Mouse (Mus musculus) heart, postnatal 0 days (tissue): ENCODE measurements around the gene Egfl7.
A peak's percentile ranks its signal among the peaks of the same experiment; 100 is the strongest.

Experiments
- CTCF ChIP-seq: IDR thresholded peaks from 2 replicates; pipeline ENCODE4 v1.5.1; 2016; ENCODE audit warnings: antibody characterized with exemption, control low read depth, low read depth
- EP300 ChIP-seq: IDR thresholded peaks from 2 replicates; pipeline ENCODE4 v1.6.1; 2016; ENCODE audit warnings: antibody characterized with exemption, low read depth

DNA sequence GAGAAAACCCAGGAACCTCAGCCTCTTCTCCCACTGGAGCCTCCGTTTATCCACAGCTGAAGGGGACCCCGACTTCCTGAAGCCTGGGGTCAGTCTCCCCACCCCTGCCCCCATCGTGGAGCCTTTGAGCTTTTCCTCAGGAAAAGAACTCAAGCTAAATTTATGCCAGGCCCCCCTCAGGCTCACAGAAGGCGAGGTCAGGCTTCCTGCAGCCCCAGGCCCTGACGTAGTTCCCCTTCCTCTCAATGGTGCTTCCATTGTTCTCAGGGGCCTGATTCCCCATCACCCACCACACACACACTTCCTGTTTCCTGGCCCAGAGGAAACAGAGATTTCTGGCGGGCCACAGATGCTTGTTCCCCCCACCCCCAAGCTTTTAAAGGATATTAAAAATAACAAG is 1.4 kb upstream of the Egfl7 start:
- TF ChIP-seq CTCF (no peak), EP300 (peak; percentile 99)
